Mouse (Mus musculus) liver, postnatal 0 days (tissue): Measurements from ENCODE around the gene Cers4.

ENCODE experiments used
- CTCF ChIP-seq: sonication (generic); IDR thresholded peaks from 2 replicates; pipeline ENCODE4 v1.5.1; 2016; ENCODE audit warnings: antibody characterized with exemption, low read depth
- EP300 ChIP-seq: IDR thresholded peaks from 2 replicates; pipeline ENCODE4 v1.6.1; 2016; ENCODE audit warnings: antibody characterized with exemption, low read depth, mild to moderate bottlenecking

DNA sequence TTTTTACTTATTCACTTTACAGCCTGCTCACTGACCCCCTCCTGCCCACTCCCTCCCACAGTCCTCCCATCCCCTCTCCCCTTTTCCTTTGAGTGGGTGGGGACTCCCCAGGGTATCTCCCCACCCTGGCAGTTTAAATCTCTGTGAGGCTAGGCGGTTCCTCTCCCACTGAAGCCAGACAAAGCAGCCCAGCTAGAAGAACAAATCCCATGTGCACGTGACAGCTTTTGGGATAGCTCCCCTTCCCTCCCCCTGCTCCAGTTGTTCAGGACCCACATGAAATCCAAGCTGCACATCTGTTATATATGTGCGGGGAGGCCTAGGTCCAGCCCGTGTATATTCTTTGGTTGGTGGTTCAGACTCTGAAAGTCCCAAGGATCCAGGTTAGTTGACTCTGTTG lies 10.3 kb upstream of the Cers4 start:
- TF ChIP-seq CTCF: no peak
- TF ChIP-seq EP300: no peak
